Mouse (Mus musculus): Measurements from ENCODE around the gene Gm8297.
"Not testable (repeated sequence)": the region's sequence is repeated elsewhere in the genome, so short reads cannot be mapped to it uniquely, and the experiment has no call there.

Gm8297 gene

GRCm38 (mm10) chr14:4983635-4984034, at the start of gene Gm8297:
TSS of gene Gm8297 (plus strand) at chr14:4983935.
- DNase-seq: not testable (repeated sequence)

- DNase-seq: not testable (repeated sequence)
Observed at GRCm38 (mm10) chr14:5015591-5015990, 31.9 kb downstream of the Gm8297 start, which contains the start of gene Gm3298. TSS of gene Gm3298 (plus strand) at chr14:5015891.
